Mouse (Mus musculus) gastrocnemius, postnatal 14 days (tissue): Measurements from ENCODE around the gene Tmem164. TPM values are rescaled to one million over a fixed set of nuclear protein-coding genes. Genes with fewer than 3 reads are reported as not detected.
A peak's percentile ranks its signal among the peaks of the same experiment; 100 is the strongest.
"Not testable (repeated sequence)": the region's sequence is repeated elsewhere in the genome, so short reads cannot be mapped to it uniquely, and the experiment has no call there.

Experiments used
- DNase-seq: peaks from one replicate; pipeline ENCODE4 v3.0.0; 2021; ENCODE audit warnings: mixed read lengths
- intact Hi-C: fragments of 180-260 bp; cut with DNase I; formaldehyde crosslinking; loops from one replicate; pipeline ENCODE4 v1.15.1; 2025; ENCODE audit warnings: low total_unique reads
- long read RNA-seq, 2 experiments: library from polyadenylated mRNA; stranded (forward); transcript quantifications; one replicate each; pipeline ENCODE4 v2.0.0; 2021
- total RNA-seq, 2 experiments: library from RNA; stranded (reverse); gene quantifications; 2 replicates each; pipeline ENCODE4 v1.2.3; 2021

The Tmem164 gene
- total RNA-seq: 1 to 10 TPM; 4.8 to 5.6 TPM
- long read RNA-seq, experiment 1, full-length matches to known transcripts: 2 of 9 reads
- long read RNA-seq, experiment 1, partial matches to known transcripts: 5 of 9 reads
- long read RNA-seq, experiment 1, other reads (novel, unspliced or antisense): 2 of 9 reads
- long read RNA-seq, experiment 2, full-length matches to known transcripts: 1 of 7 reads
- long read RNA-seq, experiment 2, partial matches to known transcripts: 3 of 7 reads
- long read RNA-seq, experiment 2, other reads (novel, unspliced or antisense): 3 of 7 reads

DNA sequence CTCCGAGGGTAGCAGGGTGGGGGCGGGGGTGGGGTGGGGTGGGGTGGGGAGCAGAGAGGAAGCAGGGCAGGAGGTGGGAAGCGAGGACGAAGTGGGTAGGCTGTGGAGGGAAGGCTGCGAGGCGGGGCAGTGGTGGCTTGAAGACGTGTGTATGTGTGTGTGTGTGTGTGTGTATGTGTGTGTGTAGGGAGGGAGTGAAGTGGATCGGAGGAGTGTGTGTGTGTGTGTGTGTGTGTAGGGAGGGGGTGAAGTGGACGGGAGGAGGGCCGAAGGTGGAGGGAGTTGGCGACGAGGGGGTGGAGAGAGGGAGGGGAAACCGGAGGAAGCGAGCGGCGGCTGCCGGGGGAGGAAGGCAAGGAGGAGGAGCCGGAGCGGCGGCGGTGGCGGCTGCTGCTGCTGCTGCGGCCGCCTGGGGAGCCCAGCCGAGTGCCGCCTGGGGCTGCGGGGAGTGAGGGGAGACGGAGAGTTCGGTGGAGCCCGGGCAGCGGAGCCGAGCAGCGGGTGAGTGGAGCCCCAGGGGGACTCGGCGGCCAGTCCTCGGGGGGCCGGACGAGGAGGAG, at the start of gene Tmem164:
TSS of gene Tmem164 (plus strand) at position 351 of the 560 bp plus-strand sequence.
- intact Hi-C loops: no loop called here
- peak; percentile 82 for DNase-seq

DNA sequence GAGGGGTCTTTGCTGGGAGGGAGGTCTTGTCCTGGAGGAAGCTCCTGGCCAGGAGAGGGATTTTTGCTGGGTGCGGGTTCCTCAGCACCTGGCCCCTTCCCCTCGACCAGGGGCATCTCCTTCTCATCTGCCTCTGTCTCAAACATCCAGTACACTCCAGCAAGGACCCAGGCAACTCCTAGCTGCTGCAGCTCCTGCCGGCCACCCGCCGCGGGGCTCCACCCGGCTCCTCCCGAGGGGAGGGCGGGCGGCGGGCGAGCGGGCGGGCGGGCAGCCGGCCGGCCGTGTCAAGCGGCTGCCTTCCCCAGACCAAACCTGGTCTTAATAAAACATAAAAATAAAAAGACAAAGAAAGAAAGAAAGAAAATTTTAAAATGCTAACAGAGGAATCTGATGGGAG, 48.2 kb upstream of the Tmem164 start:
- DNase-seq, intact Hi-C loops: not testable (repeated sequence)

DNA sequence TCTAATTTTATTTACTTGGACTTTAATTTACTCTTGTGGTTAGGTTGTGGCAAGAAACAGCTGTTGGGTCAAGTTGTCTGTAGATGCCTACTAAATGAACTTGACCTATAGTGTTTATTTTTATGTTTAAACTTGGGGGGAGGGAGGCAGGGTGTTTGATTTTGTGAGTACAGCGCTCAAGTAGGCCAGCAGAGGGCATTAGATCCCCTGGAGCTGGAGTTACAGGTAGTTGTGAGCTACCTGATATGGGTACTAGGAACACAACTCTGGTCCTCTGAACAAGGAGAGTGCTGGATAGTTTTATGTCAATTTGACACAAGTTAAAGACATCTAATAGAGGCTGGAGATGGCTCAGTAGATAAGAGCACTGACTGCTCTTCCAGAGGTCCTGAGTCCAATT, 34.0 kb upstream of the Tmem164 start:
- intact Hi-C loops: no loop called here
- DNase-seq: no peak

DNA sequence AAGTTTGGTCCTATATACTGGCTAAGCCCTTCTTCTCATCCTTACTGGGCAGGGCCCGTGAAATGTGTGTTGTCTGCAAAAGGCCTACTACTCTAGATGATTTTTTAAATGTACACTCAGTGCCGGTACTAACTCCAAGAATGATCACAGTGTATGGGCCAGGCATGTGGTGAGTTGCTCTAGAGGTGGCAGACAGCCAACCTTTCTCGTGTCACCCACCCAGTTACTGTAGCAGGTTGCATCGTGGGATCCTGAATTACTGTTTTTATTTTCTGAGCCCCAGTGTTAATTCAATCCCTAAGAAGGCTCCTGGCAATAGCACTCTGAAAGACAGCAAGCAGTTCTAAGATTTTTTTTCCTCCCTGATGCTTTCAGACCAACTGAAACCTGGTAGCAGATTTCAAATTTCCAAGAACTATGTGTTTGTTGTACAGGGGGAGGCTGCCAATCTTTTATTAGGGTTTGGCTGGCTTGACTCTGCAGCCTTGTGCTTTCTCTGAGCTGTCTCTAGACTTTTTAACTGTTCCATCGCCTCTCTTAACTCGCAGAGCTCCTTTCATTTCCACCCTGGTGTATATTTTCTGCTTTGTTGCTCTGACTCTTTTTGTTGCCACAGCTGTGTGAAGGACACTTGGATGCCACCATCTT, 31.0 kb upstream of the Tmem164 start:
- no peak for DNase-seq
- intact Hi-C loops: no loop called here

DNA sequence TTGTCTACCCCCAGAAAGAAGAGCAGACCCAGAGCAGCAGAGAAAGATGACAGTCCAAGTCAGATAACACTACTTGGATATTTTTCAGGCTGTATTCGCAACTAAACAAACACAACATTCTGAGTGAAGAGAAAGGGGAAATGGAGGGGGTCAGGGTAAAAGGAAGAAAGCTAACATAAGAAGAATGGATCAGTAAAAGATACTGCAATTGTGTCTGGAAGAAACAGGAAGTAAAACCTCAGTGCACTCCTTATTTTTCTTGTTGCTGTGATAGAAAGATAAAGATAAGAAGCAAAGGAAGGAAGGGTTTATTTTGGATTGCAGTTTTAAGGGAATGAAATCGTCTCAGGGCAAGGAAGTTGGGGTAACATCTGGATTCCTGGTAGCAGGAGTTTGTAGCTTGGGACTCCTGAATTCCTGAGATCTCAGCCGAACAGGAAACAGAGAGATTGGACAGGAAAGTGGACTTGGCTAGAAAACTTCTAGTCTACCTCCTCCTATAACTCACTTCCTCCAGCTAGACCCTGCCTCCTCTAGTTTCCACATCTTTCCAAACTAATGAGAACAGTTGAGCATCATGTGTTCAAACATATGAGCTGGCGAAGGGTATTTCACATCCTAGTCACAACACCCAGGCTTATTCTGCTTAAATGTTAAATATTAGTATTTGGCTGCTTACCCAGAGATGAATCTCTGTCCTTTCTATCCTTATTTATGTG, 16.3 kb upstream of the Tmem164 start:
- DNase-seq: no peak
- intact Hi-C loops: no loop called here

DNA sequence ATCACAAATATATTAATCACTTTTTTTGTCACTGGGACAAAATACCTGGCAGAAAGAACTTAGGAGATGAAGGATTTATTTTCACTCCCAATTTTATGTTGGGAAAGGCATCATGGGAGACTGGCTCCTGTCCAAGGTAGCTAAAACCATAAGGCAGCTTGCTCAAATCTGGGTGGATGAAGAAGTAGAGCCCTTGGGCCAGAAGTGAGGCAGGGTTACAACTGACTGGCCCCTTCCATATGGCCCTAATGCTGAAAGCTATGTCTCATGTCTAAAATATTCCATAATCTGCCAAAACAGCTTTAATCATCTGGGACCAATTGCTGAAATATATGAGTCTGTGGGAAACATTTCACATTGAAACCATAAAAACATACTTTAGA, 15.8 kb upstream of the Tmem164 start:
- intact Hi-C loops: no loop called here
- no peak for DNase-seq

DNA sequence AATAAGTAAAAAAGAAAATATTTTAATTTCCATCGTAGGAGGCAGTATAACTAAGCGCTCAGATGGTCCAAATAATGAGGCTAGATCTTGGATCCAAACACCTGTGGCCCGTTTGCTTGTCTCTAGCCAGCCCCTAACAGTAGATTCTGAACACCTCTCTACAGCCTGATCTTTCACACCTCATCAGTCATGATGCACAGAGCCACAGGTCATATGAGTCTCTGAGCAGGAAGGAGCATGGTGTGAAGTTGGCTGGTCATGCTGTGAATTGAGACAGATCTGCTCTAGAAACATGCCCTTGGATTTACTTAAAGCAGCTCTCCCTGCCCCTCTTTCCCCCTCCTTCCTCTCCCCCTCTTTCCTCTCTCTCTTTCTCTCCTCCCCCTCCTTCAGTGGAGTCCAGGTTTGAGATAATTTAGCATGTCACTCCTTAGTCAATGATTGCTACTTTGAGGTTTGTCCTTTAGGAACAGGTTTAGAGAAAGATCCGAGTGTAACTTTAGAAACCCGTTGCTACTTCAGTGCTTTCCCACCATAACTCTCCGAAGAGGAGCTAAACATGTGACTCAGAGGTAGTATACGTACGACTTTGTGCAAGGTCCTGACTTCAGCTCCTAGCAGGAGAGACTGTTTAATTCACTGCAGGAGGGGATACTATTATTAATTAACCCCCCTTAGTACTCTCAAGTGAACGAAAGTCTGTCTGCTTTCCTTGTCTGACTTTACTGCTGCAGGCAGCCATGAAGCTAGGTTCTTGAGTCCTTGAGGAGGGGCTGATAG, 11.7 kb upstream of the Tmem164 start:
- intact Hi-C loops: loop anchor here (10.0 kb wide), 1 partner anchor 95 kb away; no protein-coding TSS in a partner anchor
- DNase-seq: no peak

DNA sequence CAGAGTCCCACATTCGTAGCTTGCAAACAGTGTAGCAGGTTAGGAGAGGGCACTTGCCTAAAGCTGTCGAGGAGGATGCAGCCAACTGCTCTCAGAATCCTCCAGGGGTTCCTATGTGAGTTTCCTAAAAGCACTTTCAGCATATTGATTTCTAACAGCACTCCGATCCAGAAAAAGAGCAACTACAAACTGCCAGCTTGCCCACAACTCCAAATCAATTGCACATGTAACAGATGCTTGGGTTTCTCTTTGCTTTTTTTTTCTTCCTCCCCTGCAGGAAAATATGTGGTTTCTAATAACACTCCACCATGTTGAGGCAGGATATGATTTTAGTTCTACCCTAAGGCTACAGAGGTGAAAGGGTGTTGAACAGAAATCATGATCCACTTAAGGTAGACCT, 11.1 kb upstream of the Tmem164 start:
- no peak for DNase-seq
- intact Hi-C loops: loop anchor here (10.0 kb wide), 1 partner anchor 95 kb away; no protein-coding TSS in a partner anchor

DNA sequence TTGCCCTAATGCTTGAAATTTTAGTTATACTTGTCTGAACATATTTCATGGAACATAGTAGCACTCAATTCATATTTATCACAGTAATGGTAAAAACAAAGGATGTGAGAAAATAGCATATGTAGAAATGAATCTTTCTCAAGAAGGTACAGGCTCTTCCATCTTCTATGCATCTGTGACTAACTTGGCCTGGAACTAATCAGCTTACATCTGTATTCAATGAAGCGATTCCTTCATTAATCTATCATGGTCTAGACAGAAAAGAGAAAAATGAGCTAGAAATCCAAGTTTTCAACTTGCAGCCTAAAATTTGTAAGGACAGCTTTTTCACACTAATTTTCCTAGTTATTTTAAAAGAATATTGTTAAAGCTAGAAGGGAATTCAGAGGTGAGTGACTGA, 10.1 kb upstream of the Tmem164 start:
- no peak for DNase-seq
- intact Hi-C loops: loop anchor here (10.0 kb wide), 1 partner anchor 96 kb away; no protein-coding TSS in a partner anchor

DNA sequence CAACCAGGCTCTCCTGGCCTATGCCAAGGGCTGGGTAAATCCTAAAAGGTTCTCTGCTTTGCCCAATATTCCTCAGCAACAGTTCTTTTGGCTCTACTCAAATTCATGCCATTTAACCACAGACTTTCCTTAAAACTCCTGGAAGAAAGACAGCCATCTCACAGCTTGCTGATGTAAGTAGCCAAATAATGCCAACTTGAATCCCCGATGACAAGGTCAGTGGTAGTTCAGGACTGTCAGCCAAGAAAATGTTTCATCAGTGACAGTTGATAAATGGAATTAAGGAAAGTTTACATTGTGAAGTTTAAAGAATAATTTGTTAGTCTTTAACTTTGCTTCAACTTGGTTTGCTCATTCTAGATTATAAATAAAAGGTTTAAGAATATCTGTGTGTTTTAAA, 8.5 kb upstream of the Tmem164 start:
- intact Hi-C loops: loop anchor here (10.0 kb wide), 1 partner anchor 98 kb away; no protein-coding TSS in a partner anchor

DNA sequence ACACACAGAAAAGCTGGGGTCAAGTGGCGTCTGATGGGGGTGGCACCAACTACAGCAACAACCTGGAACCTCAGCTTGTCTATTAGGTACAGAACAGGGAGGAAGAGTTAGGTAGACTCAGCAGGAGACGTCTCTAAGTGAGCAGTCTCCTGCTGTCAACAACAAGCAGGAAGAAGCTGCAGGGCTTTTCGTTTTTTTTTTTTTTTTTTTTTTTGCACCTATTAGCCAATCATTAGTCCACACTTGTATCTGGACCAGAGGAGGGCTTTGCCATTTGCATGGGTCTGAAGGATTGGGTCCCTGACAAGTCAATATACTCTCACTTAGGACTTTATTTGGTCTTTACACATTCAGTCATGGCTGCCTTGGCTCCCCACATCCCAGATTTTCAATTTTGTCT, 4.0 kb upstream of the Tmem164 start:
- intact Hi-C loops: loop anchor here (10.0 kb wide), 1 partner anchor 102 kb away; no protein-coding TSS in a partner anchor
- no peak for DNase-seq

More for the DNA sequence above, 8.5 kb upstream of the Tmem164 start:
- DNase-seq: no peak

DNA sequence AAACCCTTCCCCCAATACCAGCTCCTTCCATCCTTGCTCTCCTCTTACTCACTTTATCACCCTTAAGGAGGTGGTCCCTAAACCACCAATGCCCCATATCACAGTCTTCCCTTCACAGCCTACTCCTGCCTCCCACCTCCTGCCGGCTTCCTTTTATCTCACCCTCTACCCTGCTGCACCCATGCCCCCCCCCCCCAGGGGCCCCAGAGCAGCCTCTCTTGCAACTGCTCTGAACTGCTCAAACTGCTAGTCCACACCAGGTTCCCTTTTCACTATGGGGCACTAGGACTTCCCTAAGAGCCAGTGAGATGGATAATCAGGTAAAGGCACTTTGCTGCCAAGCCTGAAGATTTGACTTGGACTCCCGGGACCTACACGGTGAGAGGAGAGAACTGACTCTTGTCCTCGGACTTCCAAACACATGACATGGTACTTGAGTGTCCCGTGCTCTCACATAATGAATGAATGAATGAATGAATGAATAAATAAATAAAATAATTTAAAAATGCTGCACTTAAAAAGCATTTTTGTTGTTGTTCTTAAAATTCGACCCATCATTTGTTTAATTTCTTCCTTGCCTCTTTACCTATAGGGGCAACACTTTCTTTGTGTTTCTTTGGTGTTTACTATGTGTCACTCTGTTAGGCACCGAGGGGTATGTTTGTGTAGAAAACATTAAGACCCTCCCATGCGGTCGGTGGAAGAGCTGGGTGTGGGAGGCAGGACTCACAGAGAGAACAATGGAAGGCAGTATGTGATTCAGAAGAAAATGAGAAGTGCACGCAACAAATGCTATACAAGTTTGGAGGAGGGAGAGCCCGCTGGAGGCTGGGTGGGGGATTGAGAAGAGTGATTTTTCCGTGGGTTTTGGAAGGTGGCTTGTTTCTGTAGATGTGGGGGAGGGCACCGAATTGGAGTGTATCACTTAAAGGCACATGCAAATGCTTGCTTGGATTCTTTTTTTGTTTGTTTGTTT, 2.4 kb upstream of the Tmem164 start:
- intact Hi-C loops: loop anchor here (10.0 kb wide), 1 partner anchor 104 kb away; no protein-coding TSS in a partner anchor
- DNase-seq: no peak

DNA sequence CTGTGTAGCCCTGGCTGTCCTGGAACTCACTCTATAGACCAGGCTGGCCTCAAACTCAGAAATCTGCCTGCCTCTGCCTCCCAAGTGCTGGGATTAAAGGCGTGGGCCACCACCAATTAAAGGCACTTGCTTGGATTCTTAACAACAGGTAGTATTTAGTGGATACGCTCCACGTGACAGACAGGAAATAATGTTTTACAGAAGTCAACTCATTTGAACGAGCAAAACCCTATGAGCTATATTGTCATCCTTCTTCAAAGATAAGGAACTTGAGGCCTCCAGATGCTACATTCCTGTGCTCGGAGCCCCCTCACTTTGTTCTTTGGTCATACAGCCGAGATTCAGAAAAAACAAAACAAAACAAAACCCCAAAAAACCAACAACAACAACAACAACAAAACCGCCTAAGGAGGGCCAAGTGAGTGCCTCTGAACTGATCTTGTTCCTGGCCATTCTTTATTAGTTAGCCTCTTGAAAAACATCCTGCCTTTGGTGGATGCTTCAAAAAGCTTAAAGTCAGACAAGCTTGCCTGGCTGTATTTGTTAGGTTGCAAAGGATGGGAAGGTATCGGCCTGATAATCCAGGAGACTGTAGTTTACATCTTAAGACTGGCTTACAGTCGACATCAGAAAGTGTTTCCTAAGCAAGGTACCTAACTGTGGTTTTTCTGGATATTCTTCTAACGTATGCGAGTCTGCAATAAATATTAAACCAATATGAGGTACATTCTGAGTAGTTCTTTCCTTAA, 1.5 kb upstream of the Tmem164 start:
- DNase-seq: no peak
- intact Hi-C loops: loop anchor here (10.0 kb wide), 1 partner anchor 105 kb away; no protein-coding TSS in a partner anchor

DNA sequence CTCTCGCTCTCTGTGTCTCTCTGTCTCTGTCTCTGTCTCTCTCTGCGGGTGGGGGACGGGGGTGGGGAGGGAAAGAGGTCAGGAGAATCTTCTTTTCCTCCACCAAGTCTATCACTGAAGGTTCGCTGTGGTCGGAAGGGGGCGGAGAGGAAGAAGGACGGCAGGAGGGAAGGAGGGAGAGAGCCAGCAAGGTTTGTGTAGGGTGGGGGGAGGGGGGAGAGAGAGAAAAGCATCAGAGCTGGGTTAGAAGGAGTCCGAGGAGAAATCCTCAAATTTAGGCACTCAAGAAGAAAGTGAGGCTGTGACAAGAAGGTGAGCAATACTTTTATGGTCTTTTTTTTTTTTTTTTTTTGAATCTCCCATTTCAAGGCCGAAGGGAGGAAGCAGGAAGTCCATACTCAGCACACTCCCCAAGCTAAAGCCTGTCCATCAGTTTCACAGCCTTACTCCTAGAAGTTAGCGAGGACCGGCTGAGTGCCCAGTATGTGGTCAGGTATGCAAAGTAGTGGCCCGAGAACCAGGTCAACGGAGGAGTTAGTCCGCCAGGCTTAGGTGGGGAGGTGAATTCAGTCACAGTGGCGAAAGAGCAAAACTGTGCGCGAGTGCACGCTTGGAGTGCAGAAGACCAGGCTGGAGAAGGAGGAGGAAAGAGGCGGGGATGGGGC, 683 bp upstream of the Tmem164 start:
- intact Hi-C loops: no loop called here
- DNase-seq: no peak

DNA sequence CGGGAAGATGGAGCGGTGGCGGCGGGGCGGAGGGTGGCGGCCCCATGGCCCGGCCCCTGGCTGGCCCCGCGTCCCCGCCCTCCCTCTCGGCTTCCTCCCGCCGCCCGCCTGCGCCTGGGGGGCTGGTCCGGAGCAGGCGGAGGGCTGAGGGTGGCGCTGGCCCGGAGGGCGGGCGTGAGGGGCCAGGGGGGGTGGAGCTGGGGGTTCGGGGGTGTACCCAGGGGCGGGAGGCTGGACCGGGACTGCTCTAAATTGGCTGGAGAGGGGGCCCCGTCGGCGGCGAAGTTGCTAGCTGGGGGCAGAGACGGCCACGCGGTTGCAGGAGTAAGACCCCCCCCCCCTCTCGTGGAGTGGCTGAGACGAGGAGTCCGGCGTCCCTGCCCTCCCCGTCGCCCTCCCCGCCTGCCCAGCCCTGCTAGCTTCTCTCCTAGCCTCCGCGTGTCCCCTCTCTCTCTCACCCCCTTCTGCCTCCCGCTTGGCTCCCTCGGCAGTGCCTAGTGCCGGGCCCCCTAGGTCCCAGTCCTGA, 473 bp downstream of the Tmem164 start:
- DNase-seq: peak; percentile 71
- intact Hi-C loops: no loop called here

DNA sequence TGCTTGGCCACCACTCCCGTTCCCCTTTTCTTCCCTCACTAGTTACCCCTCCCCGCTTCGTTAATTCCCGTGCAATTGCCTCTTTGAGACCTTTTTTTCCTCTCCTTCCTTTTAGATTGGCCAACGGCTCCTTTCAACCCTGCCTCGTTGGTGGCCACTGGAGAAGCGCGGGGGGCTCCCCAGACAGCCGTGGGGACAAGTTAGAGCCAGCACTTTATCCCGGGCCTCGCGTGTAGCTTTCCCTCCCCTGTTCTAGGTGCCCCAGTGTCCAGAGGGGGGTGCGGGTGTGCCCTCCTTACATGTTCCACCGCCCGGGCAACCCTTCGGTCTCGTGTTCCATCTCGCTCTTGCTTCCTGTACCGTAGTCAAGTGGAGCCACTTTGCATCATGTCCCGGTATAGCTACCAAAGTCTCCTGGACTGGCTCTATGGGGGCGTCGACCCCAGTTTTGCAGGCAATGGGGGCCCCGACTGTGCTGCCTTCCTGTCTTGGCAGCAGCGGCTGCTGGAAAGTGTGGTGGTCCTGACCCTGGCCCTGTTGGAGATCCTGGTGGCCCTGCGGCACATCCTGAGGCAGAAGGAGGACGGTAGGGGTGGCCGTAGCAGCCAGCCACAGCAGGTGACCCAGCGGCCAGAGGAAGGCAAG, 1.1 kb downstream of the Tmem164 start:
- no peak for DNase-seq
- intact Hi-C loops: no loop called here
